9 mouse cellular contexts compared by ENCODE assay signal in genomic region chr9:121350601-121351000, GRCm38 (mm10). TPM values are rescaled to one million over a fixed set of nuclear protein-coding genes. Genes with fewer than 3 reads are reported as not detected.
DNase-seq lines count a peak whose midpoint lies in the region; ATAC-seq and TF ChIP-seq lines count a peak whose summit lies in the region.
"Had no signal": no experiment of that assay in that cellular context is flagged by ENCODE, and none has a peak within 500 bp of the region (broad histone marks: within the 10 kb centered on the region; RNA-seq: fewer than 3 reads in every experiment).

No protein-coding gene starts in this region.

- H3K27me3 ChIP-seq in kidney, adult 2 months (replicated peaks; ENCODE audit: control insufficient read depth, insufficient read depth, low read length): no peaks in the 10 kb centered on the region
- H3K27me3 ChIP-seq in CH12.LX (replicated peaks): no peaks in the 10 kb centered on the region
- H3K27me3 ChIP-seq in embryonic facial prominence, embryonic 10.5 days (replicated peaks; ENCODE audit: low read depth, poor library complexity, severe bottlenecking): no peaks in the 10 kb centered on the region
- no peaks in the 10 kb centered on the region for H3K27me3 ChIP-seq in limb, embryonic 10.5 days (ENCODE audit: low read depth, poor library complexity, severe bottlenecking)
- H3K27me3 ChIP-seq: embryonic facial prominence, embryonic 12.5 days had no signal

- TF ChIP-seq CTCF in kidney, adult 2 months (conservative IDR thresholded peaks at IDR 0.05; ENCODE audit: insufficient read depth, insufficient read length, low read depth, low read length): no peak
- no peak for TF ChIP-seq CTCF in CH12.LX (conservative IDR thresholded peaks at IDR 0.05 in 1 of 2, IDR thresholded peaks at IDR 0.05 in 1 of 2; ENCODE audit: low read depth in 2 of 2, low read length in 2 of 2)

- ATAC-seq in erythroid progenitor cell, adult 5-6 weeks (replicated peaks; ENCODE audit: low FRiP score, poor library complexity, severe bottlenecking): no peak

- H3K79me2 ChIP-seq in CH12.LX (replicated peaks; ENCODE audit: control insufficient read depth, extremely low read depth, insufficient read depth, poor library complexity, severe bottlenecking): no peaks in the 10 kb centered on the region

- no peak overlapping the region for H3K4me3 ChIP-seq in kidney, adult 2 months (ENCODE audit: insufficient read depth, low read depth, low read length)
- no peak overlapping the region for H3K4me3 ChIP-seq in CH12.LX (replicated peaks in 1 of 3; ENCODE audit: low read depth in 2 of 3, low read length in 2 of 3, poor library complexity in 1 of 3)
- H3K4me3 ChIP-seq in embryonic facial prominence, embryonic 10.5 days: no peak overlapping the region
- no peak overlapping the region for H3K4me3 ChIP-seq in limb, embryonic 10.5 days
- H3K4me3 ChIP-seq: embryonic facial prominence, embryonic 12.5 days had no signal

- 24% methylated on average over 3 of the region's 3 CpGs for WGBS in kidney, adult 2 months
- 27% methylated on average over 3 of the region's 3 CpGs for WGBS in embryonic facial prominence, embryonic 10.5 days
- 45% methylated on average over 2 of the region's 3 CpGs for whole genome bisulfite sequencing in limb, embryonic 10.5 days

- no peaks in the 10 kb centered on the region for H3K36me3 ChIP-seq in kidney, adult 2 months (ENCODE audit: control insufficient read depth, insufficient read depth, low read length)
- H3K36me3 ChIP-seq in CH12.LX (replicated peaks in 1 of 2; ENCODE audit: control insufficient read depth in 1 of 2, insufficient read depth in 1 of 2, low read length in 1 of 2): peaks cover 0 to 12% of the 10 kb centered on the region in 2 experiments
- H3K36me3 ChIP-seq in embryonic facial prominence, embryonic 10.5 days (replicated peaks): no peaks in the 10 kb centered on the region; the same call in 1 of the 2 replicates
- H3K36me3 ChIP-seq in limb, embryonic 10.5 days: no peaks in the 10 kb centered on the region
- H3K36me3 ChIP-seq: embryonic facial prominence, embryonic 12.5 days had no signal

- no peaks in the 10 kb centered on the region for H3K9me3 ChIP-seq in CH12.LX (replicated peaks; ENCODE audit: low read length)
- no peaks in the 10 kb centered on the region for H3K9me3 ChIP-seq in embryonic facial prominence, embryonic 10.5 days
- H3K9me3 ChIP-seq in limb, embryonic 10.5 days (replicated peaks): no peaks in the 10 kb centered on the region
- H3K9me3 ChIP-seq: embryonic facial prominence, embryonic 12.5 days had no signal

- no peak for DNase-seq in kidney, adult 2 months
- no peak for DNase-seq in kidney, adult 18-20 months
- no peak for DNase-seq in CH12.LX (ENCODE audit: extremely low read depth)
- no peak for DNase-seq in embryonic facial prominence, embryonic 10.5 days (ENCODE audit: low spot score)
- DNase-seq in limb, embryonic 10.5 days (ENCODE audit: low spot score): no peak
- DNase-seq in cerebellum, adult 11 months: no peak
- DNase-seq: liver had no signal

- no peak for TF ChIP-seq EP300 in CH12.LX (IDR thresholded peaks at IDR 0.05; ENCODE audit: low read length)

- in situ Hi-C loops in CH12.LX (cut with MboI; ENCODE audit: low pct_ligation_motif_present, low pct_unique_long_range_greater_than_20kb, low sequenced_read_pairs): loop anchor here (5.0 kb wide), 1 partner anchor 48 kb away; no protein-coding TSS in a partner anchor

- 0 out of 2 replicates have a peak overlapping the region, but pooled peaks have one; percentile 7 for H3K27ac ChIP-seq in kidney, adult 2 months (ENCODE audit: insufficient read depth, low read depth, low read length)
- no peak overlapping the region for H3K27ac ChIP-seq in CH12.LX (ENCODE audit: insufficient read depth, low read depth)
- peak overlapping the region; percentile 59; the same call in 1 of the 2 replicates for H3K27ac ChIP-seq in embryonic facial prominence, embryonic 10.5 days (replicated peaks)
- H3K27ac ChIP-seq in limb, embryonic 10.5 days: peak overlapping the region; percentile 30

- no peak overlapping the region for H3K9ac ChIP-seq in CH12.LX (ENCODE audit: insufficient read depth, low read depth)
- H3K9ac ChIP-seq: embryonic facial prominence, embryonic 12.5 days had no signal

- no peak for TF ChIP-seq POLR2A in kidney, adult 2 months (IDR thresholded peaks at IDR 0.05; ENCODE audit: low read depth, low read length)
- no peak for TF ChIP-seq POLR2A in CH12.LX (IDR thresholded peaks at IDR 0.05; ENCODE audit: low read depth, low read length)

- dilution Hi-C loops in CH12.LX (cut with MboI; ENCODE audit: extremely low pct_ligation_motif_present, extremely low pct_unique_long_range_greater_than_20kb, low sequenced_read_pairs): no loop called here

- H3K4me2 ChIP-seq in CH12.LX (ENCODE audit: insufficient read depth, low read depth, poor library complexity, severe bottlenecking): no peak overlapping the region
- H3K4me2 ChIP-seq: embryonic facial prominence, embryonic 12.5 days had no signal

- peaks cover 67% of the 10 kb centered on the region for H3K4me1 ChIP-seq in kidney, adult 2 months (ENCODE audit: control insufficient read depth, insufficient read depth, low read length)
- H3K4me1 ChIP-seq in CH12.LX (ENCODE audit: control insufficient read depth in 1 of 2, insufficient read depth in 2 of 2): peaks cover 12 to 71% of the 10 kb centered on the region in 2 experiments
- H3K4me1 ChIP-seq in embryonic facial prominence, embryonic 10.5 days: peaks cover 62% of the 10 kb centered on the region
- peaks cover 63% of the 10 kb centered on the region for H3K4me1 ChIP-seq in limb, embryonic 10.5 days

- TF ChIP-seq RAD21 in CH12.LX (IDR thresholded peaks at IDR 0.05; ENCODE audit: low read depth, low read length): no peak

TF ChIP-seq in CH12.LX, 34 proteins besides CTCF, POLR2A, EP300 and RAD21:
- no peak for TF ChIP-seq USF2 (conservative IDR thresholded peaks at IDR 0.05; ENCODE audit: low read depth, low read length)
- 0 out of 2 replicates have a peak, but pooled peaks have one; percentile 23 for TF ChIP-seq ZNF384 (IDR thresholded peaks at IDR 0.05; ENCODE audit: low read depth, low read length)

RNA-seq across cellular contexts. Expression of gene Trak1, which starts 53.3 kb away (rescaled TPM):
- polyA plus RNA-seq in kidney, adult 2 months (2012; rRNA removed): 65.1 and 65.2 TPM in 2 replicates
- total RNA-seq in CH12.LX (2012; rRNA removed): 16.5 and 18.1 TPM in 2 replicates
- total RNA-seq in CH12.LX (2014; rRNA removed): 7.0 and 8.2 TPM in 2 replicates
- polyA plus RNA-seq in CH12.LX (2012; ENCODE audit: insufficient read length, low read depth): 24.6 and 28.6 TPM in 2 replicates
- polyA plus RNA-seq in embryonic facial prominence, embryonic 10.5 days (2016; fragmentation: Nextera tagmentation; extraction: Ambion mirVana): 14.1 and 14.7 TPM in 2 replicates
- 9.6 and 12.2 TPM in 2 replicates for polyA plus RNA-seq in limb, embryonic 10.5 days (2016; fragmentation: Nextera tagmentation; extraction: Ambion mirVana)
- total RNA-seq in erythroid progenitor cell, adult 5-6 weeks (2015; ENCODE audit: low replicate concordance): 13.4 and 14.4 TPM in 2 replicates
- total RNA-seq in erythroid progenitor cell, adult 5-6 weeks (2017; ENCODE audit: low replicate concordance): 5.8 and 7.2 TPM in 2 replicates
